8 mouse cellular contexts compared by ENCODE assay signal in genomic region chr8:110749500-110750170, GRCm38 (mm10). TPM values are rescaled to one million over a fixed set of nuclear protein-coding genes. Genes with fewer than 3 reads are reported as not detected.
DNase-seq lines count a peak whose midpoint lies in the region; ATAC-seq and TF ChIP-seq lines count a peak whose summit lies in the region.

No protein-coding gene starts in this region.

- peak overlapping the region; percentile 35; the same call in 1 of the 2 replicates for H3K27ac ChIP-seq in gastrocnemius, adult 2 months
- no peak overlapping the region for H3K27ac ChIP-seq in neural tube, embryonic 11.5 days (ENCODE audit: low read depth, low read length)

- H3K4me1 ChIP-seq in neural tube, embryonic 11.5 days (ENCODE audit: control insufficient read depth, insufficient read depth, low read length) = no peaks in the 10 kb centered on the region

- TF ChIP-seq CTCF in gastrocnemius, adult 2 months (IDR thresholded peaks at IDR 0.05) = peak; percentile 97; the same call in 1 of the 2 replicates

- no peak overlapping the region for H3K4me2 ChIP-seq in neural tube, embryonic 11.5 days (ENCODE audit: low read depth)

- no peak overlapping the region for H3K9ac ChIP-seq in neural tube, embryonic 11.5 days (ENCODE audit: low read length)

- H3K27me3 ChIP-seq in neural tube, embryonic 11.5 days (ENCODE audit: control insufficient read depth, insufficient read depth, low read length) = no peaks in the 10 kb centered on the region

- ATAC-seq in neural tube, embryonic 11.5 days (ENCODE audit: insufficient read depth, low FRiP score, low TSS enrichment) = no peak

- intact Hi-C loops in gastrocnemius, adult 2 months (cut with DNase I) = loop anchor here (2.0 to 10.0 kb wide), 3 partner anchors 58 to 335 kb away; partner anchors contain the start of gene Il34

- no peak for DNase-seq in gastrocnemius, adult 2 months
- DNase-seq in gastrocnemius, postnatal 4 days (ENCODE audit: low spot score in 2 of 2) = no peak
- peak; percentile 95 for DNase-seq in 3T3-L1 (ENCODE audit: low read depth, low spot score)
- DNase-seq in T-cell, adult 2 months (ENCODE audit: low spot score) = peak; percentile 31
- DNase-seq in forelimb bud, embryonic 11.5 days (ENCODE audit: low read depth, low spot score) = peak; percentile 83
- DNase-seq in layer of hippocampus, postnatal 14 days (ENCODE audit: low spot score in 2 of 2) = peak; percentile 45 to 81
- DNase-seq in neural tube, embryonic 11.5 days (ENCODE audit: low spot score) = peak; percentile 51
- no peak for DNase-seq in spleen, adult 12 weeks (ENCODE audit: low spot score)

- H3K36me3 ChIP-seq in neural tube, embryonic 11.5 days (ENCODE audit: control insufficient read depth, insufficient read depth, low read length) = no peaks in the 10 kb centered on the region

- 60% methylated on average over 10 of the region's 10 CpGs for WGBS in neural tube, embryonic 11.5 days

- peak overlapping the region; percentile 47 for H3K4me3 ChIP-seq in gastrocnemius, adult 2 months
- H3K4me3 ChIP-seq in neural tube, embryonic 11.5 days (ENCODE audit: low read depth, low read length) = no peak overlapping the region

- H3K9me3 ChIP-seq in neural tube, embryonic 11.5 days (ENCODE audit: control insufficient read depth, low read length) = no peaks in the 10 kb centered on the region

RNA-seq across cellular contexts. Expression of gene Mtss1l, which starts 28.4 kb away (rescaled TPM):
- 100 to 1,000 TPM in 1 of 2 experiments, 10 to 100 TPM in 1; 85.5 to 125 TPM for total RNA-seq in gastrocnemius, adult 2 months (2021)
- 10 to 100 TPM; 73.8 to 79.3 TPM for total RNA-seq in gastrocnemius, postnatal 4 days (2021)
- 100 to 1,000 TPM; 220 to 233 TPM for total RNA-seq in layer of hippocampus, postnatal 14 days (2021)
- polyA plus RNA-seq in neural tube, embryonic 11.5 days (2014; fragmentation: Nextera tagmentation; extraction: Ambion mirVana) = 18.0 and 18.3 TPM in 2 replicates

RNA-seq across cellular contexts. Expression of gene Il34, which starts 56.1 kb away (rescaled TPM):
- total RNA-seq in gastrocnemius, adult 2 months (2021) = 1 to 10 TPM; 5.2 TPM
- 10 to 100 TPM in 1 of 2 experiments, 1 to 10 TPM in 1; 7.9 to 10.4 TPM for total RNA-seq in gastrocnemius, postnatal 4 days (2021)
- total RNA-seq in layer of hippocampus, postnatal 14 days (2021) = 10 to 100 TPM; 65.2 to 75.8 TPM
- not detected in 2 replicates for polyA plus RNA-seq in neural tube, embryonic 11.5 days (2014; fragmentation: Nextera tagmentation; extraction: Ambion mirVana)

Comparison
In these comparisons a context has a peak if more than half of its experiments do, and no peak if none do; other contexts are left out.
1. DNase-seq: peak in 3T3-L1 (single experiment), T-cell, adult 2 months (single experiment), forelimb bud, embryonic 11.5 days (single experiment), layer of hippocampus, postnatal 14 days (2 of 2) and neural tube, embryonic 11.5 days (single experiment); none in gastrocnemius, adult 2 months (single experiment), gastrocnemius, postnatal 4 days (0 of 2) and spleen, adult 12 weeks (single experiment).
2. RNA of gene Il34, which starts 56.1 kb away (total RNA-seq): 65.2 to 75.8 TPM in layer of hippocampus, postnatal 14 days; 7.9 to 10.4 TPM in gastrocnemius, postnatal 4 days and 5.2 TPM in gastrocnemius, adult 2 months; every median in the first group is over 4 times any median in the second.